Mouse (Mus musculus) neural tube, embryonic 14.5 days (tissue): ENCODE results near the gene Slc5a11. TPM values are rescaled to one million over a fixed set of nuclear protein-coding genes. Genes with fewer than 3 reads are reported as not detected.

Experiments used
- ATAC-seq: fragments of 200-750 bp; cut with Nextera tagmentation; 2 replicates; pipeline ENCODE4 v1.8.0; 2017; ENCODE audit warnings: low read depth, mild to moderate bottlenecking, moderate TSS enrichment, moderate library complexity
- H3K27ac ChIP-seq: fragments of 300-500 bp; sonication (generic); 2 replicates; pipeline ENCODE4 v1.5.1; 2014; ENCODE audit warnings: low read depth, mild to moderate bottlenecking, control low read depth, low read length, moderate library complexity, mixed read lengths
- H3K27me3 ChIP-seq: fragments of 300-500 bp; sonication (generic); 2 replicates; pipeline ENCODE4 v1.6.1; 2014; ENCODE audit warnings: low read length; ENCODE audit not compliant: control insufficient read depth, insufficient read depth
- H3K36me3 ChIP-seq: fragments of 300-500 bp; sonication (generic); 2 replicates; pipeline ENCODE4 v1.6.1; 2014; ENCODE audit warnings: low read length, mixed read lengths; ENCODE audit not compliant: control insufficient read depth, insufficient read depth
- H3K4me1 ChIP-seq: fragments of 300-500 bp; sonication (generic); 2 replicates; pipeline ENCODE4 v1.6.1; 2014; ENCODE audit warnings: low read length; ENCODE audit not compliant: control insufficient read depth, insufficient read depth
- H3K4me2 ChIP-seq: fragments of 300-500 bp; sonication (generic); 2 replicates; pipeline ENCODE4 v1.6.1; 2014; ENCODE audit warnings: mild to moderate bottlenecking, low read depth, low read length, control low read depth
- H3K4me3 ChIP-seq: fragments of 300-500 bp; sonication (generic); 2 replicates; pipeline ENCODE4 v1.5.1; 2014; ENCODE audit warnings: low read depth, low read length, control low read depth, mixed read lengths
- H3K9ac ChIP-seq: fragments of 300-500 bp; sonication (generic); replicated peaks from 2 replicates; pipeline ENCODE4 v1.6.1; 2014; ENCODE audit warnings: low read depth, mild to moderate bottlenecking, control low read depth, low read length, mixed read lengths
- H3K9me3 ChIP-seq: fragments of 300-500 bp; sonication (generic); 2 replicates; pipeline ENCODE4 v1.6.1; 2016; ENCODE audit warnings: low read length; ENCODE audit not compliant: control insufficient read depth
- WGBS: fragments of 180-500 bp; shearing (Covaris S2); extraction: QIAGEN DNeasy Blood & Tissue Kit; methylation state at CpG from one replicate; pipeline ENCODE4 v1.1.7; 2014; 5-methylcytosine and 5-hydroxymethylcytosine counted together
- polyA plus RNA-seq: library from polyadenylated mRNA; unstranded; fragments of >200 nt; fragmentation: Nextera tagmentation; extraction: Ambion mirVana; gene quantifications from 2 replicates; pipeline ENCODE4 v1.2.1, GENCODE M21; 2014

The Slc5a11 gene
- polyA plus RNA-seq, 1 experiment from 2014 or later, result 0.23 TPM

- Histone ChIP-seq H3K4me3 (no peak overlapping the region), H3K9ac (no peak overlapping the region), H3K9me3 (no peaks in the 10 kb centered on the region), H3K27ac (no peak overlapping the region), H3K27me3 (no peaks in the 10 kb centered on the region), H3K4me1 (no peaks in the 10 kb centered on the region), H3K4me2 (no peak overlapping the region), H3K36me3 (no peaks in the 10 kb centered on the region)
- no peak for ATAC-seq
- 61% methylated on average over 13 of the region's 13 CpGs for WGBS
Observed at GRCm38 (mm10) chr7:123219781-123220632, 5.4 kb downstream of the Slc5a11 start.

GRCm38 (mm10) chr7:123220633-123220942 is 6.0 kb downstream of the Slc5a11 start:
- Histone ChIP-seq H3K4me1 (no peaks in the 10 kb centered on the region), H3K4me2 (no peak overlapping the region), H3K36me3 (no peaks in the 10 kb centered on the region), H3K9me3 (no peaks in the 10 kb centered on the region), H3K27me3 (no peaks in the 10 kb centered on the region), H3K9ac (no peak overlapping the region), H3K4me3 (no peak overlapping the region), H3K27ac (no peak overlapping the region)
- WGBS, result 67% methylated on average over 2 of the region's 2 CpGs
- ATAC-seq, result no peak

GRCm38 (mm10) chr7:123224076-123224475 is 9.5 kb downstream of the Slc5a11 start:
- Histone ChIP-seq H3K27ac (no peak overlapping the region), H3K36me3 (no peaks in the 10 kb centered on the region), H3K4me1 (no peaks in the 10 kb centered on the region), H3K9ac (no peak overlapping the region), H3K4me2 (no peak overlapping the region), H3K27me3 (no peaks in the 10 kb centered on the region), H3K9me3 (no peaks in the 10 kb centered on the region), H3K4me3 (no peak overlapping the region)
- ATAC-seq, result no peak
- WGBS, result 76% methylated on average over 9 of the region's 9 CpGs

GRCm38 (mm10) chr7:123225159-123225558 is 10.6 kb downstream of the Slc5a11 start:
- Histone ChIP-seq H3K9ac (no peak overlapping the region), H3K36me3 (no peaks in the 10 kb centered on the region), H3K9me3 (no peaks in the 10 kb centered on the region), H3K4me3 (no peak overlapping the region), H3K27me3 (no peaks in the 10 kb centered on the region), H3K4me1 (no peaks in the 10 kb centered on the region), H3K4me2 (no peak overlapping the region), H3K27ac (no peak overlapping the region)
- no peak for ATAC-seq
- WGBS, result 81% methylated on average over 4 of the region's 4 CpGs

- Histone ChIP-seq H3K4me3 (no peak overlapping the region), H3K9ac (no peak overlapping the region), H3K27ac (no peak overlapping the region), H3K4me2 (no peak overlapping the region), H3K36me3 (no peaks in the 10 kb centered on the region), H3K4me1 (no peaks in the 10 kb centered on the region), H3K9me3 (no peaks in the 10 kb centered on the region), H3K27me3 (no peaks in the 10 kb centered on the region)
- no peak for ATAC-seq
- 37% methylated on average over 4 of the region's 4 CpGs for WGBS
Observed at GRCm38 (mm10) chr7:123235449-123235848, 20.9 kb downstream of the Slc5a11 start.

GRCm38 (mm10) chr7:123238621-123239020 is 24.0 kb downstream of the Slc5a11 start:
- ATAC-seq, result no peak
- 53% methylated on average over 4 of the region's 4 CpGs for WGBS
- Histone ChIP-seq H3K4me1 (no peaks in the 10 kb centered on the region), H3K36me3 (no peaks in the 10 kb centered on the region), H3K9me3 (no peaks in the 10 kb centered on the region), H3K27ac (no peak overlapping the region), H3K4me3 (no peak overlapping the region), H3K4me2 (no peak overlapping the region), H3K9ac (no peak overlapping the region), H3K27me3 (no peaks in the 10 kb centered on the region)

- H3K9me3 ChIP-seq, result no peaks in the 10 kb centered on the region
Observed at GRCm38 (mm10) chr7:123240064-123240463, 25.5 kb downstream of the Slc5a11 start.

GRCm38 (mm10) chr7:123242241-123242640 is 27.7 kb downstream of the Slc5a11 start:
- no peaks in the 10 kb centered on the region for H3K9me3 ChIP-seq
- H3K4me3 ChIP-seq, result no peak overlapping the region
- no peaks in the 10 kb centered on the region for H3K27me3 ChIP-seq
- no peaks in the 10 kb centered on the region for H3K36me3 ChIP-seq
- no peaks in the 10 kb centered on the region for H3K4me1 ChIP-seq
- no peak overlapping the region for H3K9ac ChIP-seq
- 76% methylated on average over 7 of the region's 7 CpGs for WGBS
- no peak overlapping the region for H3K27ac ChIP-seq
- ATAC-seq, result no peak
- no peak overlapping the region for H3K4me2 ChIP-seq

More at GRCm38 (mm10) chr7:123240064-123240463, 25.5 kb downstream of the Slc5a11 start:
- no peak overlapping the region for H3K4me3 ChIP-seq
- H3K4me1 ChIP-seq, result no peaks in the 10 kb centered on the region
- no peak overlapping the region for H3K4me2 ChIP-seq
- no peak overlapping the region for H3K9ac ChIP-seq
- H3K27ac ChIP-seq, result no peak overlapping the region
- no peak for ATAC-seq
- 76% methylated on average over 6 of the region's 6 CpGs for WGBS
- no peaks in the 10 kb centered on the region for H3K27me3 ChIP-seq
- H3K36me3 ChIP-seq, result no peaks in the 10 kb centered on the region

- no peak for ATAC-seq
Observed at GRCm38 (mm10) chr7:123244833-123245232, 30.3 kb downstream of the Slc5a11 start.

More at GRCm38 (mm10) chr7:123244833-123245232, 30.3 kb downstream of the Slc5a11 start:
- H3K9ac ChIP-seq, result no peak overlapping the region
- no peak overlapping the region for H3K4me3 ChIP-seq
- H3K4me1 ChIP-seq, result no peaks in the 10 kb centered on the region
- no peaks in the 10 kb centered on the region for H3K36me3 ChIP-seq
- 81% methylated on average over 1 of the region's 1 CpGs for WGBS
- no peak overlapping the region for H3K27ac ChIP-seq
- H3K27me3 ChIP-seq, result no peaks in the 10 kb centered on the region
- no peak overlapping the region for H3K4me2 ChIP-seq
- H3K9me3 ChIP-seq, result no peaks in the 10 kb centered on the region
